Mouse (Mus musculus) left cerebral cortex, postnatal 4 days (tissue): ENCODE data around the gene Rrp1. TPM values are rescaled to one million over a fixed set of nuclear protein-coding genes. Genes with fewer than 3 reads are reported as not detected.
"Not testable (repeated sequence)": the region's sequence is repeated elsewhere in the genome, so short reads cannot be mapped to it uniquely, and the experiment has no call there.

Experiments
- DNase-seq: peaks from one replicate; pipeline ENCODE4 v3.0.0-alpha.2; 2022
- intact Hi-C: fragments of 180-260 bp; cut with DNase I; formaldehyde crosslinking; loops from one replicate; pipeline ENCODE4 v1.15.1; 2025
- total RNA-seq, 2 experiments: library from RNA; stranded (reverse); gene quantifications; 2 replicates each; pipeline ENCODE4 v1.2.3; 2021

The Rrp1 gene
- total RNA-seq, 2 experiments from 2014 or later = 295 to 298 TPM

DNA sequence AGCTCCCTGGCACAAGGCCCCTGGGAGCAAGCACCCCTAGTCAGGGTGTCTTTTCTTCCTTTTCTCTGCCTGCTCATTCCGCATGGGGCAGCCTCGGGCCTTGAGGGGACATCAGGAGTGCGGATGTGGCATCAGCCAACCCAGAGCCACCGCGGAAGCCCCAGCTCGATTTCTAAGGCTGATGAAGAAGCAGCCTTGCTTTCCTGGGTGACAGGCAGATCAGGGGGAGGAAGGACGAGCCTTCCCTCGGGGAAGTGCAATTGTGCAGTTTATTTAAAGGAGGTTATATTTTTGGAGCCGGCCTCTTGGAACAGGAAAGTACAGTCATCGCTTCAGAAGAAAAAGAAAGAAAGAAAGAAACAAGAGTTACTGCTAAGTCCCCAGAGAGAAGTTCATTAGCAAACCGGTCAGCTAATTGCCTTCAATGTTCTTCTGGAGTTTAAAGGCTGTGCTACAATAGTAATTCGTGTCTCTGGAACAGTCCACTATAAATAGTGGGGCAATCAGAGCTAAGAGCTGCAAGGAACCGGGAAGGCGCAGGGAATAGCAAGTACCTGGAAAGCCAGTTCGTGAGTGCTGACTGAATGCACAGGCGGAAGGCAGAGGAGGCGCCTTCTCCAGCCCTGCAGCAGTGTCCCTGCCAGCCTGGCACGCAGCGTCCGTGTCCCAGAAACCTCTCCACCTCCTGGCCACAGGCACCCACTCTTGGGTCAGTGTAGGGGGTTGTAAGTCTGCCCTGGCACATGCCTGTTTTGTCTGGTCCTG lies 24.4 kb downstream of the Rrp1 start:
- intact Hi-C loops = no loop called here
- DNase-seq = no peak

DNA sequence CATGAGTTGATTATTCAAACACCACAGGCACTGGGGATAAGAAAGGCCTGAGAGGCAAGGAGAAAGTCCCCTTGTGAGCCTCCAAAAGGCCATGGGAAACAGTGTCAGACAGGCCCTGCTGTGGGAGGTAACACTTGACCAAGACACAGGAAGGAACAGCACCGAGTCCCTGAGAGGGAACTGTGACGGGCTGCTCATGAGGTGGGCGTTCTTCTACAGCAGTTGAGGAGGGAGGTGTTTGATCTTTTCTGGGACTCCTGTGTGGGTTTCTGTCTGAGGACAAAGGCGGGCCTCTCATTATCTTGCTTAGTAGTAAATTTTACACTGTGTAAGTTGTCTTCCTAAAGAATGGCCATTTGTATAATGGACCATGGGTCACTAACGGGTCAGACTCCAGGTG lies 27.3 kb downstream of the Rrp1 start:
- no peak for DNase-seq
- intact Hi-C loops = no loop called here

DNA sequence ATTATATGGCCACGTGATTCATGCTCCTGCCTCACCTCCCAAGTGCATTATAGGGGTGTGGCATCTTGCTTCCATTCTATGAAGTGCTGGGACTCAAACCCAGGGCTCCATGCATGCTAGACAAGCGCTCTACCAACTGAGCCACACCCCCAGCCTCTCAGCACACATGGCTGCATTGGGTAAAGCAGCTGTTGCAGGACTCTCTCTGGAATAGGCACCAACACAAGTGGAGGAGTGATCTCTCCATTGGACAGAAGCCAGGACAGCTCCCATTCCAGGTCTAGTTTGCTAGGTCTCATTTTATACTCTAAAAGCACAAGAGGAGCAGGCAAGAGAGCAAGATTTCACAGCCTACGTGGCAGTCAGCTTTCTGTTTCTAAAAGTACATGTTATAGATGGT lies 29.3 kb downstream of the Rrp1 start:
- intact Hi-C loops = no loop called here
- DNase-seq = no peak

DNA sequence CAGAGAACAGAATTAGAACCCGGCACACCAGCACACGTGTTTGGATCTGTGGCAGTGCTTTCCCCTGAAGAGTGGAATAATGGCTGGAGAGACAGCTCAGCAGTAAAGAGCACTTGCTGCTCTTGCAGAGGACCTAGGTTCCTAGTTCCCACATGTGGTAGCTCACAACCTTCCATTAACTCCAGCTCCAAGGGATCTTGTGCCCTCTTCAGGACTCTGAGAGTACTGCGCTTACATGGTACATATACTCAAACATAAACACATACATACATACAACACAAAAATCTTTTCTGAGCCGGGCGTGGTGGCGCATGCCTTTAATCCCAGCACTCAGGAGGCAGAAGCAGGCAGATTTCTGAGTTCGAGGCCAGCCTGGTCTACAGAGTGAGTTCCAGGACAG lies 34.3 kb downstream of the Rrp1 start:
- intact Hi-C loops = no loop called here
- no peak for DNase-seq

DNA sequence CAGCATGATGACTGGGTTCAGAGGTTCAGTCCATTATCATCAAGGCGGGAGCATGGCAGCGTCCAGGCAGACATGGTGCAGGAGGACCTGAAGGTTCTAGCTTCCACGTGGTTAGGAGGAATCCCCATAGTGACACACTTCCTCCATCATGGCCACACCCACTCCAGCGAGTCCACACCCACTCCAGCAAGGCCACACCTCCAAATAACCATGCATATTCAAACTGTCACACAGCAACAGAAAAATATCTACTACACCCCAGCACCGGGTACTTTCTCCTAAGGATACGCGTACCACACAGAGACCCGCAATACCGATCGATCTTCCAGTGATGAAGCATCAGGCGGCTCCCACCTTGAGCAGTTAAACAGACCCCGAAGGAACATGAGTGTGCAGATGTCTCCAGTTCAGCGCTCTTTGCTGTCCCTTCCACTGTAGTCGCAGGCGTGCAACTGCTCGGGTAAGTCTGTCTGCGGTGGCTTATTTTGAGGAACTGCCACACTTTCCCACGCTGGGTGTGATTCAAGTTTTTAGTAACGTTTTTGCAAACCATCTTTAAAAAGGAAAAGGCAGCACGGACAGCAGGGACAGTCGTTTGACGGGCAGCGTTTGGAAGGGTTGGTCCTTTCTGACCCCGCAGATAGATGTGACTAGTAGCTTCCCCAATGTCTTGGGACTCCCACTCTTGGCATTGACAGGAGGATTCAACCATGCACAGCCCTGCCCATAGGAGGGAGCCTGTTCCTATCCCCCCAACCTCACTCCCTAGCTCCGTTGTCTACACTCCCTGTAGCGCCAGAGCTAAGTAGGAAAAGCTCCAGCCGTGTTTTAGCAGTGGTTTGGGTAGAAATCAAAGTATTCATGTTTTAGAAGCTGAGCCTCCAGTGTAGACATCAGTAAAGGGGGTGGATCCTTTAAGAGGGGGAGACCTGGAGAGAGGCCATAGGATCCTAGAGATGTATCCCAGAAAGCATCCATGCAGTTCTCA lies 39.9 kb downstream of the Rrp1 start:
- intact Hi-C loops = no loop called here
- no peak for DNase-seq

DNA sequence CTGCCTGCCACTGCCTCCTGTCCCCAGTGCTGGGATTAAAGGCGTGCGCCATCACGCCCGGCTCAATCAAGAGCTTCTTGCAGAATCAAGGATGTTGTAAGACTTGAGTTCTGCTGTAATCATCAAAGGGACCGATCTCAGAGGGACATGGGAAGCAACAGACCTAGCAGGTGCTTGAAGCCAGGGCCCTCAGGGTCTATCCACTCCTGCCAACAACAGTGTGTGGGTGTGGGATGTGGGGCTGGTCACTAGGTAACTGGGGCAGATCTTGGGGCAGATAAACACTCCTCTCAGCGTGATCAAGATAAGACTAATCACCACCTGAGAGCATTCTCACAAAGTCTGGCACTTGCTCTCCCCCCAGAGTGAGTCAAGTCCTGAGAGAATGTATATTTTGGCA lies 41.1 kb downstream of the Rrp1 start:
- intact Hi-C loops = no loop called here
- no peak for DNase-seq

DNA sequence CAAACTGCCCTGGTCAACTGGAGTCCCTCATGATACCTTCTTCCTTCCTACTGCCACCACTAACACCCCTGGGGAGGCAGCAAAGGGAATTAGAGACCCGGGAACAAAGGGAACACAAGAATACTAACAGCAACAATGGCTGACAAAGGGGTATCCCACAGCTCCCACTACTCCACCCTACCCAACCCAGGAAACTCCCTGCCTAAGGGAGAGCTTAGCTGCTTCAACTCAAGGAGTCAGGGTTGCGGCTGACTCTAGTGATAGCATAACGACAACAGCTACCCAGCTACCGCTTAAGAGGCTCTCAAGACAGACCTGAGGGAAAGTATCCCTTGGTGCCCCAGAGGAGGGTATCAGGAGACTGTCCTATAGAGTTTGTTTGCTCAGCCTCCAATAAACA lies 45.3 kb downstream of the Rrp1 start:
- DNase-seq = no peak
- intact Hi-C loops = no loop called here

DNA sequence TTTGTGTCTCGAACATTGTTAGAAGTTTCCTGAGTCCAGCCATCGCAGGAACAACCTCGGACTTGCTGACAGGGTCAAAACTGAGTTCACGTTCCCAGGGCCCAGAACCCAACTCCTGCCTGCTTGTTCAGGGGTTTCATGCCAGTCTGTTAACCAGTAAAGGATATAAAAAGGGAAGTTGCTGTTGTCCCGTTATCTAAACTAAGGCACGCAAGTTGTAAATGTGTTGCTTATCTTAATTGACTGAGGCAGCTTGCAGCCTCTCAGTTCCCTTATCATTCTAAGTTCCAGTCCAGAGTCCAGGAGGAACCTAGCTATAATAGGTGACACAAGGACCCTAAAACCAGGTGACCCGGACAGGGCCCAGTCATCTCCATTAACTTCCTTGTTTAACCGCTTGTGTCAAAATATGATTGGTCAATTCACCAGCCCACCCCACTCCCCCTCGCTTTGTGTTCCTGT lies 46.0 kb downstream of the Rrp1 start:
- no peak for DNase-seq
- intact Hi-C loops = no loop called here

DNA sequence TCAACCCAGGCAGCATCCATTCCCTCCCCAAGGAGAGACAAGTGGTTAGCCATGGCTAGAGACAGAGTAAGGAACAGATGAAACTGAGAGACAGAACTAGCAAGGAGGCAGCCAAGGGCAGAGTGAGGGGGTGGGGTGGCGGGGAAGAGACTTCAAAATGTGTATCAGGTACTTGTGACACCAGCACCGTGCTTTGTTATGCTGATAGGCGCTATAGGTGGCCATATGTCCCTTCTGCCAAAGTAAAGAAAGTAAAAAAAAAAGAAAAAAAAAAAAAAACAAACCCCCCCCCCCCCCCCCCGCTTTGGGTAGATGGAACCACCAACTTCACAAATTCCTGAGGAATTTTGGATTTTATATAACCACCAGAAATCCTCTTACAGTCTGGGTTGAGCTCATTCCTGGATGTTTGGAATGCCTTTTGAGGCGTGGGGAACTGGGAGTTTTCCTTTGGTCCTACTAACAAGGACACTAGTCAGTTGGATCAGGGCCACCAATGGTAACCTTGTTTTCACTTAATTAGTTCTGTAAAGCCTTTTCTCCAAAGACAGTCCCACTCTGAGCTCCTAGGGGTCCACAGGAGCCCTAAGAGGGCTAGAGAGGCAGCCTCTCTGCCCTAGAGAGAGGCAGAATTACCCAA lies 46.5 kb downstream of the Rrp1 start:
- DNase-seq = no peak
- intact Hi-C loops = no loop called here

DNA sequence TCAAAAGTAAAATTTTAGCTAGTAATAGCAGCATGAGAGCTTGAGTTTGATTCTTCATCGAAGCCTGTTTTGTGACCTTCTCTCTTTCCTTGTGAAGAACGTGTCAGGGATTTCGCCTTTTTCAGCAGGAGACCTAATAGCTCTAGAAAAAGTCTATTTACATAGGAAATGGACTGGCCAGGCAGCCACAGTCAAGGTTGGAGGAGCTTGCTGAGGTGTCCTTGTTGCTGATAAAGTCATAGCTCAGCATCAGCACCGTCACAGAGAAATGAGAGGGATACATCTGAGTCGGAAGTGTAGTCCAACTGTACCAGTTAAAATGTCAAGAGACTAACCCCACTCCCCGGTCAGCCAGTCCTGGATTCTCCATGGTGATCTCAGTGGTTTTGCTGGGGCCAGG lies 47.3 kb downstream of the Rrp1 start:
- no peak for DNase-seq
- intact Hi-C loops = no loop called here

DNA sequence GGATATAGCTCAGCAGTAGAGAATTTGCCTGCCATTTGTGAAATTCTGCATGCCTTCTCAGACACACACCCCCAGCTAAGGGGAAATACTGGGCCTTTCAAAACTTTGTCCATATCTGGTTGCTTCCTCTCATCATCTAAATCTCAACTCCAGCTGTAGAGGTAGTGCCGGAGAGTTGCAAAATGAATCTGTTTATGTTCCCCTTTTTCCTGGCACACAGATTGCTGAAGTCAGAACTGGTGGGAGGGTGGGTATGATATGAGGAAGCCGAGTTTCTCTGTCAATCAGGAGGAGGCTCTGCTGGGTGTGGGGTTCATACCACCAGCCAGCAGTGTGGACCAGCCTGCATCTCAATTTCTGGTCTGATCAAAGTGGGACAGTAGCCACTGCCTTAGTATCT lies 48.7 kb downstream of the Rrp1 start:
- intact Hi-C loops = no loop called here

DNA sequence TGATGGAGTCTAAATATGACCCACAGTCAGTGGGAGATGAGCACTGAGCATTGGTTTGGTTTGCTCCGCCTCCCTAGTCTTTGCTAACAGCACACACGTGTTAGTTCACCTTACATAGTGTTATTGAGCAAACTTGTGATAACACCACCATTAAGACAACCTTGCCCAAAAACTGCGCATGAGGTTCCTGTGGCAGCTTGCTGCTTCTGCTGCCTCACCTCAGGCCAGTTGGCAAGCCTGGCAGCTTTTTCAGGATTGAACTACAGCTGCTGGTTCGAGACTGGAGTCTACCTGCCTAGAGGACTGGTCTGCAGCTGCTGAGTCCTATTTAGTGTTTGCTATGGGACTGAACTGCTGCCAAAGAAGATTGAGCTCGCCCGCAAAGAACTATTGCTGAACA lies 49.5 kb downstream of the Rrp1 start:
- DNase-seq = no peak
- intact Hi-C loops = no loop called here

More for the DNA sequence above, 48.7 kb downstream of the Rrp1 start:
- DNase-seq = no peak

DNA sequence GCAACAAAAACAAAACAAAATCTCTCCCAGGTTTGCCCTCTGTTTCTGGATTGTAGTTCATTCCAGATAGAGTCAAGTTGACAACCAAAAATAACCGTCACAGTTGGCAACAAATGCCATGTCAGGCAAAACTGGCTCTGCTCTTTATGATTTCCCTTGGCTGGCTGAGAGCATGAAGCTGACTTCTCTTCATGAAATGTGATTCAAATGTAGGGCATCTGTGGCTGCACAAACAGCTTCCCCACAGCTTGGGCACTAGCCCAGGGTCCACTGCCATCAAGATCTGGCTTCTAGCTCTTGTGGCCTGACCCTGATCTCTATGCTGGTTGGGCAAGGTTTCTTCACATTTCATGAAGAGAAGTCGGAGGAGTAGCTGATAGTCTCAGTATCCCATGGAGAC lies 50.9 kb downstream of the Rrp1 start:
- DNase-seq = peak; percentile 22
- intact Hi-C loops = no loop called here

DNA sequence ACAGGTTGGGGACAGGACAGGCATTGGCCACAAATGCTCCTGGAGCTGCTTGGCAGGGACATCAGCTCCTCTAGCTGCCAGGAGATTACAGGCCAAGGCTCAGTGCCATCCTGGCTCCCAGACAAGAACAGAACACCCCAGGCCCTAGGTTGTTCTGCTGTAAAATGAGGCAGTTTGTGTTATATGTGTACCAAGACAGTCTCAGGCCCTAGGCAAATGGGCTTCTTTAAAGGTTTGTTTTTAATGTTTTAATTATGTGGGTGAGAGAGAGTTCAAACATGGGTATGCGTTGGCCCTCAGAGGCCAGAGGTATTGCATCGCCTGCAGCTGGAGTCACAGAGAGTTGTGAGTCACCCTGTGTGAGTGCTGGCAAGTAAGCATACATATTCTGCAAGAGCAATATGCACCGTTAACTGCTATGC lies 52.5 kb downstream of the Rrp1 start:
- peak; percentile 73 for DNase-seq
- intact Hi-C loops = no loop called here

DNA sequence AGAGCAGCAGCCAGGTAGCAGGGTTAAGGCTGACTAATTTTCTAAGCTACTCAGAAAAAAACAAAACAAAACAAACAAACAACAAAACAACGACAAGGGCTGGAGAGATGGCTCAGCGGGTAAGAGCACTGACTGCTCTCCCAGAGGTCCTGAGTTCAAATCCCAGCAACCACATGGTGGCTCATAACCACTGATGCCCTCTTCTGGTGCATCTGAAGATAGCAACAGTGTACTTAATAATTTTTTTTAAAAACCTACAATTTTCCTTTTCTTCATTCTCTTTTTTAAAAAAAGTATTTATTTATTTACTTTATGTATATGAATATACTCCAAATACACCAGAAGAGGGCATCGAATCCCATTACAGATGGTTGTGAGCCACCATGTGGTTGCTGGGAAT lies 53.8 kb downstream of the Rrp1 start:
- intact Hi-C loops, DNase-seq: not testable (repeated sequence)

DNA sequence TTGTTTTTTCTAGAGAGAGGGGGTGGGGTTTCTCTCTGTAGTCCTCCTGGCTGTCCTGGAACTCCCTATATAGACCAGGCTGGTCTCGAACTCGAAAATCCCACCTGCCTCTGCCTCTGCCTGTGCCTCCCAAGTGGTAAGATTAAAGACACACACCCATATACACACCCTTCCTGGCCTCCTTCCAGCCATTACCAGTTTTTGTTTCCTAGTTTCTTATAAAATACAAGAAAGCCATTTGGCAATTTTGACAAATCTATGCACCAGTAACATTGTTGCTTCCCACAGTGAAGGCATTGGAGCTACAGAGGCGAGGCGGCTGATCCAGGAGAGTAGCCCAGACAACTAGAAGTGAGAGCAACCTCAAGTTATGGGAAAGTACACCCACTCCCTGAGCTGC lies 54.6 kb downstream of the Rrp1 start:
- no peak for DNase-seq
- intact Hi-C loops = no loop called here

DNA sequence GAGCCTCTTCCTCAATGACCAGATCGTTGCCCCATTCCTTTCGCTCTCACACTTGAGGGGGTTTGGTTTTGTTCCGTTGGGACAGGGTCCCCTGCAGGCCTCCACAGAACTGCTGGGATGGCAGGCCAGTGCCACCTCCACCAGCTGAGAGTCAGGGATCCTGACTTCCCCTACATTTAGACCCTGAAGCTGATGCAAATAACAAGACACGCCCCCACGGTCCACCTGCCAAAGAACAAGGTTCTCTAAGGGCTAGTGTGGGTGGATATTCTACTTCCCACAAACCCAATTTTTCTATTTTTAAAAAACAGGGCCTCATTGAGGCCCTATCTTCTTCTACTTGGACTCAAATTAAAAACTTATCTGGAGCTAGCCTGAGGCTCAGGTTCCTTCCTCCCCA lies 55.1 kb downstream of the Rrp1 start:
- DNase-seq = no peak
- intact Hi-C loops = no loop called here

DNA sequence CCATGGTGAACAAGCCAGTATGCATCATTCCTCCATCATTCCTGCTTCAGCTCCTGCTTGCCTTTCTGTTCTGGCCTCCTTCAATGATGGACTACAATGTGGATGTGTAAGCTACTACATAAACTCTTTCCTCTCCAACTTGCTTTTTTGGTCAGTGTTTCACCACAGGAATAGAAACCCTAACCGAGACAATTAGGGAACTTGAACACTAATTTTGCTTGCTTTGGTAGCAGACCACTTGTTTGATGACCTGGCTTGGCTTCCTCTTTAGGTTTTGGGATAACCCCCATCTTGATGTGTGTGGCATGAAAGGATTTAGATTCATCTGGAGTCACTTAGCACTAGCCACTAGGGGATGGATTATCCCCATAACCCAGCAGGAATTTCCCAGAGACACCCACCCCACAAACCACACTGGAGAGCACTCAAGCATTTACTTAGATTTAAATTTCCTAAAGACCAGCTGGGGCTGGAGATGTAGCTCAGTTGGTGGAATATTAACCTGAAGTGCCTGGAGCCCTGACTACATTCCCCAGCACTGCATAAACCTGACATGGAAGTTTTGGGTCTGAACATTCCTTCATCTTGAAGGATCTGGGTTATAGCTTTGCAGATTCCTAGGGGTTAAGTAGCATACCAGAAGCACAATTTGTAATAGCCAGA lies 56.8 kb downstream of the Rrp1 start:
- no peak for DNase-seq
- intact Hi-C loops = no loop called here

DNA sequence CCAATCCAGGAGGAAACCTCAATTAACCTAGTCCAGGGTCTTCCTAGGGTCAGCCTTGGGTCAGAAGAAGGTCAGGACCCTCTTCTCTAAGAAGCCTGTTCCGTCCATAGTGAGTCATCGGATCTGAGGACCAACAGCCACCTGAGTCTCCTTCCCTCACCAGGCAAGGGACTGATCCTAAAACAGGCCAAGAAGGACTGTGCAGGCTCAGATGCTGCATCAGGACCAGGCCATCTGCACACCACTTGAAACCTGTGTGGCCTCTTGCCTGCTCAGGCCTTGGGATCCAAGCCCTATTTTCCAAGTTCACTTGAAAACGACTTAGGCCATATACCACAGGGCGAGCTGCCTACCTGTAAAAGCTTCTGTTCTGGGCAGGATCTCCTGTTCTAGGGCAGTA lies 59.6 kb downstream of the Rrp1 start:
- DNase-seq = no peak
- intact Hi-C loops = no loop called here

DNA sequence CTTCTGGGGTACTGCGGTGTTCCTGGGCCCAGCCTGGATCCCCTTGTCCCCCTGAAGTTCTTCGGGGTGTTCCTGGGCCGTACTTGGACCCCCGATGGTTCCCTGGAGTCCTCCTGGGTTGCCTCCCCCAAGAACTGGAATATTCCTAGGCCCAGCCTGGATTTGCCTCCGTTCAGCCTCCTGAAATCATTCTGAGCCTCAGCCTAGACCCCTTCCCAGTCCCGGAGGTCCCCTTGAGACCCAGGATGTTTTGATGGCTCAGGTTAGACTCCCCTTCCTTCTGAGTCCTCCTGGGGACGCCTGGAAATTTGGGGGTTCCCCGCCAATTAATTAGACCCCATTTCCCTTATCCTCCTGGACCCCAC lies 60.2 kb downstream of the Rrp1 start:
- no peak for DNase-seq
- intact Hi-C loops = no loop called here
